Mouse (Mus musculus) liver, adult 2 months (tissue): Measurements from ENCODE around the gene Olfr1394.

Source experiments
- CTCF ChIP-seq: fragments of 200-500 bp; IDR thresholded peaks from 2 replicates; pipeline ENCODE4 v1.5.1; 2011; ENCODE audit warnings: low read depth, low read length, control low read depth
- POLR2A ChIP-seq: fragments of 200-500 bp; IDR thresholded peaks from 2 replicates; pipeline ENCODE4 v1.6.1; 2011; ENCODE audit warnings: low read length, control low read depth; ENCODE audit not compliant: insufficient read depth; ENCODE audit errors: extremely low read depth

GRCm38 (mm10) chr11:49205080-49205590, 51.0 kb downstream of the Olfr1394 start:
- TF ChIP-seq CTCF (no peak), POLR2A (no peak)
